Mouse (Mus musculus): Measurements from ENCODE around the gene Sfxn2.

The Sfxn2 gene

GRCm38 (mm10) chr19:46631637-46632036, 58.5 kb downstream of the Sfxn2 start:
- DNase-seq (ENCODE audit: low read depth) = no peak

- DNase-seq (ENCODE audit: low read depth) = no peak
These were observed 62.6 kb downstream of the Sfxn2 start for GRCm38 (mm10) chr19:46635766-46636165.

GRCm38 (mm10) chr19:46637598-46637997, 64.4 kb downstream of the Sfxn2 start:
- no peak for DNase-seq (ENCODE audit: low read depth)

GRCm38 (mm10) chr19:46639053-46639452, 65.9 kb downstream of the Sfxn2 start:
- no peak for DNase-seq (ENCODE audit: low read depth)

DNA sequence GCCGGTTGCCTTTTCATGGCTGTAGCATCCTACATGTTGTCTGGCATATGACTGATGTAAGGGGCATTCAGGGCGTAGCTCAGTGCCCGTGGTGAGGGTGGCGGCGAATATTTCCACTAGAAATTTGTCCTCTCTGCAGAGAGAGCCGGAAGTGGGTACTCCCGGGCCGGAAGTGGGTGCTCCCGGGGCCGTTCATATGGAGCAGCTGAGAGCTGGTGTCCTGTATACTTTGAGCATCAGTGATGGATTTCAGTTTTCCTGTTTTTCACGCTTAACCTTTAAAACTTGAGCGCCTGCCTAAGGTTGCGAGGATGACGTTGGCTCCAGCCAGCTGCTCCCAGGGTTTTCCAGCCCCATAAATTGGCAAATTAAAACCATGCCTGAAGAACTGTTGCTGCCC, 66.3 kb downstream of the Sfxn2 start:
- no peak for DNase-seq (ENCODE audit: low read depth)

GRCm38 (mm10) chr19:46640780-46641179, 67.6 kb downstream of the Sfxn2 start:
- no peak for DNase-seq (ENCODE audit: low read depth)

DNA sequence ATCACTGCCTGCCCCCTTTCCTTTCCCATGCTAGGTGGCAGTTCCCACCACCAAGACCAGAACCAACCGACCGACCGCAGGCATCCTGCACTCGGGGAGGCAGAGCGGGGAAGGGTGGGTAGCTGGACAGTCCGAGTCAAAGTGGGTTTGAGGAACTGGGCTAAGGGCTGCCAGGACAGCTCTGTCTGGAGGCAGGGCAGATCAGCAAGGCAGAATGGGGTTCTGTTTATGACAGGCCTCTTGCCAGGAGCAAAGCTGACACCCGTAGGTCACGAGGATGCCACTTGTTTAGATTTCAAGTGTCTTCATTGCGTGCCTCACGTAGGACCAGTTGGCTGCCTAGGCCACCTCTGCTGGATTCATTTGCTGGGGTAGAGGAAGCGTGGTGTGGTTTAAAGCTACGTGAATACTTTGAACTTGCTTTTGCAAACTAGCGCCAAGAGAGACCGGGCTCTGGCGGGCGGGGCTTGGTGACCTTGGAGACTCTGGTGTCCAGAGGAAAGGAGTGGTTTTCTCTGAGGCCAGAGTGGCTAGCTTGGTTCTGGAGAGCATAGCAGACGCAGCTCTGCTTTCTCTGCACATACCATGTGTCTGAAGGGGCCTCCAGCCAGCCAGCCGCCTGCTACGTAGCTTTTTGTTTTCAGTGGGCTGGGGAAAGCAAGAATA, 68.4 kb downstream of the Sfxn2 start:
- no peak for DNase-seq (ENCODE audit: low read depth)

DNA sequence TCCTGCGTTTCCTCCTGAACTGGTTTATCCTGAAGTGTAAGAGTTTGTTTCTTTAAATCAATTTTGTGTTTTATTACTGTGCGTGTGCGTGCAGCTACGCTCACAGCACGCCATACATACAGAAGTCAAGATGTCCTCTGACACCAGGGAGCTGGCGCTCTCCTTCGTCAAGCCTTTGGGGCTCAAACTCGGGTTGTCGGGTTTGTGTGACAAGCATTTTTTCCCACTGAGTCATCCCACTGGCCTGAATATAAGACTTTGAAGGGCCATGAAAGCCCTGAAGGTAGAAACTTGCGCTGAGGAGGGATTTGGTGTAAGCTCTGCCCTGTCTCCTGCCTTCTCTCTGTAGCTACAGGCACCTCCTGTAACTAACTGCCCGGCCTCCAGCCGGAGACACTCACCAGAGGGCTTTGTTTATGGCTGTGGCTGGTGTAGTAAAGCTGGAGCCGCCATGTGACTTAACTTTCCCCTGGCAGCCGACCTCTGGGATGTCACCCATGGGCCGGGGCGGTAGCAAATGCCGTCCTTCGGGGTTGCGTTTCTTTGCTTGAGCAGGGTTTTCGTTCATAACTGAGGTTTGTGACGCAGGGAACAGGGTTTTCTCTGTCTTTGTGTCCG, 69.1 kb downstream of the Sfxn2 start:
- no peak for DNase-seq (ENCODE audit: low read depth)

- no peak for DNase-seq (ENCODE audit: low read depth)
These were observed 70.1 kb downstream of the Sfxn2 start for GRCm38 (mm10) chr19:46643236-46643635.

DNA sequence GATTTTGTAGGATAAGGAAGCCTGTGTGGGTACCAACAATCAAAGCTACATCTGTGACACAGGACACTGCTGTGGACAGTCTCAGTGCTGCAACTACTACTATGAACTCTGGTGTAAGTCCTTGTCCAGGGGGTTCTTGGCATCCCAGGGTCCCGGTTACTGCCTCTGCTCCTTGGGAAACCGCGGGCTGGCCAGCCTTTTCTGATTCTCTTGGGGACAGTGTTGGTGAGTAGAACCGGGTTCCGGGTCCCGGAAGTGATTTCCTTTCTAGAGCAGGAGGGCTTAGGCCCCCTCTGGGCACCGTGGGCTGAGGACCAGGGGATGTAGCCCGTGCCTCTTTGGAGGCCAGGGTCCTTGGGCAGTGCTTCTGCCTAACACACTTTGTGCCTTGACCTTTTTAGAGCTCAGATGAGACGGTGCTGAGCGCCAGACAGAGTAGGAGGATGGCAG, 71.2 kb downstream of the Sfxn2 start:
- DNase-seq (ENCODE audit: low read depth) = no peak

DNA sequence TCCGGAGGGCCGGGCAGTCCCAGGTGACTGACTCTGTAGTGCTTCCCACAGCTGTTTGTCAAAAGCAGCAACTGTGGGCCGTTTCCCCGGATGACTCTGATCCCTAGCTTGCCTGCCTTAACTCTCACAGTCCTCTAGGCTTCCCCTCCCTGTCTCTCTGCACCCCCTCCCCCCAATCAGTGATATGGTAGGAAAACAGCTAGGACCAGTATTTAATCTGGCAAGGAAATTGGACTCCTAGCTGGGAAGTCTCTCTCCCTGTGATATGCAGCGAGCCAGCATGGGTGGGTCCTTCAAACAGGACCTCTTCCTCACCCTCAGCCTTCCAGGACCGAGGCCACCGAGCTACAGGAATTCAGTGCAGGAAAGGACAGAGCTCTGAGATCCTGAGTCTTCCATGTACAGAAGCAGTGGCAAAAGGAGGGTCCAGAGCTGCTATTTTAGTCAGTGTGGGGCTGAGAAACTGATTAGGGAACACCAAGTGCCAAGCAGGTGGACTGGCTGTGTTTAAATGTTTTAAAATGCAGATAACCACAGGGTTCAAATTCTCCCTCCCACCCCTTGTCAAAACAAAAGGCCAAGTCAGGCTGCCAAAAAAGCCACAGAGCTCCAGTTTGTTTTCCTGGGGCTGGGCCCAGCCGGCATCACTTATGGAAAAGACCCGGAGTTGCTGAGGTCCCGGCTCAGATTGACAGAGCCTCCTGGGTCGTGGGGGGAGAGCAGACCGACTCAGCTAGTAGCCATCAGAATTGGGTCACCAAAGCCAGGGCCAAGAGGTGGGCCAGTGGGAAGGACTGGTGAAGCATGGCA, 71.8 kb downstream of the Sfxn2 start:
- DNase-seq (ENCODE audit: low read depth) = no peak

DNA sequence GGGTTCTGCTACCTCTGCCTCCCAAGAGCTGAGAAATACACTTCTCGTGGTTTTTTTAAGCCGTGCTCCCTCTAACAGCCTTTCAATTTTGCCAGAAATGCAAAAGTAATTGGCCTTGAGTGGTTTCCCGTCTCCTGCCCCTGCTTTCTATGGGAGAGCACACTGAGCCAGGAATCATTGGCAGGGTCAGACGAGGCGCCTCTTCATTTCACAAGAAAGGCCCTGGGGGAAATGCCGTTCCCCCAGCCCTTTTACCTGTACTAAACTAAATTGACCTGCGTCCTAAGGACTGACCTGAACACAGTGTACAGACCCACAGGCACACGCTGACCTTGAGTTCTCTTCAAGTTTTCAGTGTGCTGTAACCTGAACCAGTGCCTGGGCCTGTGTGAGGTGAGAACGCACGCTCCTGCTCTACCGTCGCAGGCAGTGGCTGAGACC, 72.9 kb downstream of the Sfxn2 start:
- DNase-seq (ENCODE audit: low read depth) = no peak

GRCm38 (mm10) chr19:46647254-46647653, 74.1 kb downstream of the Sfxn2 start:
- no peak for DNase-seq (ENCODE audit: low read depth)
